Mouse (Mus musculus): ENCODE measurements around the gene Gm27021. TPM values are rescaled to one million over a fixed set of nuclear protein-coding genes. Genes with fewer than 3 reads are reported as not detected.

Gm27021 gene
- polyA plus RNA-seq, 1 experiment from 2014 or later, result 3.4 TPM

DNA sequence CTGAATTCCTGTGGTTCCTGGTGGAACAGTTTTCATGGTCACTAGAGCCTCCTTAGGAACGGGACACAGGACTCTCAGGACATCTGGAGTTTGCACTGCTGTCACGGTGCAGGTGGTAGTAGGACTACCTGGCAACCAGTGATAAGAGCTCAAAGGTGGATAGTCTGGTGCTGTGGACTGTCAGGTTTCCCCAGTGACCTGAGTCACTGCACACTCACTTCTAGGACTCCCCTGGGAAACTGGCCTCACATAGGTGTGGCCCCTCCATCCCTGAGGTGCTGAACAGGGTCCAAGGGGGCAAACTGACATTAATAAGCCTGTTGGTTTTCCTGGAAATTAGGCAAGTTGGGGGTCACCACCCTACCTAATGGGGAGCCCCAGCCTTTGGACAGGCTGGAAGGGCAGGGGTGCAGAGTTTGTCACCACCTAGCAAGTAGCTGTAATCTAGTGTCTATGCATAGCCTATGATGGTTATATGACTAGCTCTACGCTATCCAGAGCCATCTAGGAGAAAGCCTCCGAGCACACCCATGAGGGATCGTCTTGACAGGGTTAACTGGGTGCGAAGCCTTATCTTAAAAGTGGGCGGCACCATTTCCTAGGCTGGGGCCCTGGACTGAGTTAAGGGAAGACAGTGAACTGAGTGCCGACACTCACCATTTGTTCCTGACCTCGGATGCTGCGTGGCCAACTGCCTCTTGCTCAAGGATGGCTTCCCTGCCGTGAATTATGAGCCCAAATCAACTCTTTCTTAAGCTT is 11.9 kb upstream of the Gm27021 start:
- ATAC-seq (ENCODE audit: low FRiP score) (no peak), DNase-seq (ENCODE audit: low spot score, missing footprints) (no peak)
- Histone ChIP-seq H3K36me3 (ENCODE audit: control insufficient read depth, insufficient read depth, low read length) (no peaks in the 10 kb centered on the region), H3K27ac (ENCODE audit: low read depth, low read length) (no peak overlapping the region), H3K9me3 (ENCODE audit: control insufficient read depth, low read length) (no peaks in the 10 kb centered on the region), H3K4me1 (ENCODE audit: control insufficient read depth, insufficient read depth, low read length) (no peaks in the 10 kb centered on the region), H3K27me3 (ENCODE audit: control insufficient read depth, insufficient read depth, low read length) (no peaks in the 10 kb centered on the region), H3K4me3 (ENCODE audit: low read depth, low read length) (no peak overlapping the region), H3K4me2 (no peak overlapping the region), H3K9ac (ENCODE audit: low read length) (no peak overlapping the region)
- 74% methylated on average over 11 of the region's 11 CpGs for WGBS

DNA sequence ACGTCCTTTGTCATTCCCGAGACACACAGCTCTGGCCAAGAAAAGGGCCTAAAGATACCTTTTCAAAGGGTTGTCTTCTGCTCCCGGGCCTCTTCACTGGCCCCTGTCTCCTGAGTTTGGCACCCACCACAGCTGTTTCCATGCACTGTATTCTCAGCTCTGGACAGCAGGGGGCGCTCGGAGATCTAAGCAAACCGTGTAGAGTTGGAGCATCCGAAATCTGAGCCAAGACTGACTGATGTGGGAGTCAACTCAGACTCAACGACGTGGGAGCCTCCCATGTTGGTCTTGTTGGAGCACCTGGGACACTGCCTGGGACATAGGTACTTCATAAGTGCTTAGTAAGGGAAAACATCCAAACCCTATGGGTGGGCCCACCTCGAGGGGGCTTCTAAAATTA is 10.6 kb upstream of the Gm27021 start:
- H3K9me3 ChIP-seq (ENCODE audit: control insufficient read depth, low read length), result no peaks in the 10 kb centered on the region
- no peak overlapping the region for H3K9ac ChIP-seq (ENCODE audit: low read length)
- H3K27ac ChIP-seq (ENCODE audit: low read depth, low read length), result no peak overlapping the region
- ATAC-seq (ENCODE audit: low FRiP score), result peak; percentile 52; the same call in 1 of the 2 replicates
- H3K4me2 ChIP-seq, result no peak overlapping the region
- H3K4me1 ChIP-seq (ENCODE audit: control insufficient read depth, insufficient read depth, low read length), result no peaks in the 10 kb centered on the region
- H3K27me3 ChIP-seq (ENCODE audit: control insufficient read depth, insufficient read depth, low read length), result no peaks in the 10 kb centered on the region
- no peak overlapping the region for H3K4me3 ChIP-seq (ENCODE audit: low read depth, low read length)
- peak; percentile 99 for DNase-seq (ENCODE audit: low spot score, missing footprints)
- H3K36me3 ChIP-seq (ENCODE audit: control insufficient read depth, insufficient read depth, low read length), result peaks cover under 1% of the 10 kb centered on the region
- 13% methylated on average over 10 of the region's 10 CpGs for WGBS

GRCm38 (mm10) chr8:120675718-120676117 is 7.8 kb upstream of the Gm27021 start:
- WGBS, result 72% methylated on average over 8 of the region's 8 CpGs
- Histone ChIP-seq H3K9ac (ENCODE audit: low read length) (no peak overlapping the region), H3K27ac (ENCODE audit: low read depth, low read length) (no peak overlapping the region), H3K4me1 (ENCODE audit: control insufficient read depth, insufficient read depth, low read length) (no peaks in the 10 kb centered on the region), H3K36me3 (ENCODE audit: control insufficient read depth, insufficient read depth, low read length) (peaks cover 10% of the 10 kb centered on the region), H3K9me3 (ENCODE audit: control insufficient read depth, low read length) (no peaks in the 10 kb centered on the region), H3K4me3 (ENCODE audit: low read depth, low read length) (no peak overlapping the region), H3K27me3 (ENCODE audit: control insufficient read depth, insufficient read depth, low read length) (no peaks in the 10 kb centered on the region), H3K4me2 (no peak overlapping the region)
- DNase-seq (ENCODE audit: low spot score, missing footprints) (no peak), ATAC-seq (ENCODE audit: low FRiP score) (no peak)

DNA sequence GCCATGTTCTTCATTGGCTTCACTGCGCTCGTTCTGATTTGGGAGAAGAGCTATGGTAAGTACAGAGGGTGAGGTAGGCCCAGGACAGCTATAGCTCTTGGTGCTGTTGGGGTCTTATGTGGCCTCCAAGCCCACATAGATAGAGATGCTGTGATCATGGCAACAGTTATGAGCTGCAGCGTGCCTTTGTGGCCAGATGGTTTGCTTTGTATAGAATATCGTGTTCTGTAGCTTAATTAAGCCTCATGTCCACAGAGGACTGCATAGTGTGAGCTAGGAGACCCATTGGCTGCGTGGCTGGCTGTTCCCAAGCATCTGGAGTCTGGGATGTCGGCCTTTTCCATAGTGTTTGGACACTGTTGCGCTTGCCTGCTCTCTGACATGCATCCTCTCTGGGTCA is 5.4 kb upstream of the Gm27021 start:
- H3K4me2 ChIP-seq, result no peak overlapping the region
- no peaks in the 10 kb centered on the region for H3K27me3 ChIP-seq (ENCODE audit: control insufficient read depth, insufficient read depth, low read length)
- DNase-seq (ENCODE audit: low spot score, missing footprints) (no peak), ATAC-seq (ENCODE audit: low FRiP score) (no peak)
- no peaks in the 10 kb centered on the region for H3K9me3 ChIP-seq (ENCODE audit: control insufficient read depth, low read length)
- WGBS, result 97% methylated on average over 7 of the region's 7 CpGs
- peaks cover 10% of the 10 kb centered on the region for H3K36me3 ChIP-seq (ENCODE audit: control insufficient read depth, insufficient read depth, low read length)
- H3K27ac ChIP-seq (ENCODE audit: low read depth, low read length), result no peak overlapping the region
- H3K9ac ChIP-seq (ENCODE audit: low read length), result no peak overlapping the region
- H3K4me1 ChIP-seq (ENCODE audit: control insufficient read depth, insufficient read depth, low read length), result peaks cover 6% of the 10 kb centered on the region
- H3K4me3 ChIP-seq (ENCODE audit: low read depth, low read length), result no peak overlapping the region

DNA sequence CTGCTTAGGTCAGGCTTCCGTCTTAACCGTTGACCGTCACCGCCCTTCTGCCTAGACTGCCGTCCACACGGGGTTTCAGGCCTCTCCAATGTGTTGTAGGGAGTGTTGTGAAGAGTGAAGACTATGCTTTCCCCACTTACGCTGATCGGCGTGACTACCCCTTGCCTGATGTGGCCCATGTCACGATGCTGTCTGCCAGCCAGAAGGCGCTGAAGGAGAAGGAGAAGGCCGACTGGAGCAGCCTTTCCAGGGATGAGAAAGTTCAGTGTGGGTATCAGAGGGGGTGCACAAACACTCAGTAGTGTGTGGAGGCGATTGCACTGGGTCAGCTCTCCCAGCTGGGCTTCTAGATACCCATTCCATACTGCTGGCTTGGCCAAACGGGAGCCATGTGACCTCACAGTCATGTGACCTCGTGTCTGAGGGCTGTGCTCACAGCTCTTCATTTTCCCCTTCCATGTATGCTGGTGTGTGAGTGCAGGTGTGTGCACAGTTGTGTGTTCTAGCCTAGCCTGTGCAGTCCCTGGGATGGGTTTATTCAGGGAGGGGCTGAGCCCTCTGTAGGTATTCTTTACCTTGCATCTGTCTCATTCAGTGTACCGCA is 4.8 kb upstream of the Gm27021 start:
- H3K27me3 ChIP-seq (ENCODE audit: control insufficient read depth, insufficient read depth, low read length), result no peaks in the 10 kb centered on the region
- 89% methylated on average over 16 of the region's 16 CpGs for WGBS
- H3K9me3 ChIP-seq (ENCODE audit: control insufficient read depth, low read length), result no peaks in the 10 kb centered on the region
- DNase-seq (ENCODE audit: low spot score, missing footprints) (no peak), ATAC-seq (ENCODE audit: low FRiP score) (no peak)
- peaks cover 10% of the 10 kb centered on the region for H3K36me3 ChIP-seq (ENCODE audit: control insufficient read depth, insufficient read depth, low read length)
- no peak overlapping the region for H3K4me3 ChIP-seq (ENCODE audit: low read depth, low read length)
- no peak overlapping the region for H3K4me2 ChIP-seq
- H3K9ac ChIP-seq (ENCODE audit: low read length), result no peak overlapping the region
- H3K4me1 ChIP-seq (ENCODE audit: control insufficient read depth, insufficient read depth, low read length), result peaks cover 6% of the 10 kb centered on the region
- H3K27ac ChIP-seq (ENCODE audit: low read depth, low read length), result no peak overlapping the region

DNA sequence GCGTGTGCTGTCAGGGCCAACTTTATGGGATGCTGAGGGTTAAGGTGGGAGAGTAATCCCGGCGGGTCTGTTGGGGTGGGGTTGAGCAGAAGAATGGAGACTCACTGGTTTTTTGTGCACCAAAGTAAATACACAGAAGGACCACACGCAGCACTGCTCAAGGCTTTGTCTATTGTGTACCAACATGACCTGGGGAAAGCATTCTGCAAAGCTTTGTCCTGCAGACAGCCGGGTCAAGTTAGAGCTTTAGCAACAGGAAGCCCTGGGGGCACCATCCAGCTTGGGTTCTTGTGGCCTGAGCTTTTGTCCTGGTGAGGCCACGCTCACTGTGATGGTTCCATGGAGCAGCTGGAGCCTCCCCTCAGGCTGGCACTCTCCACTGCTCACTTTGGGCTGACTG is 3.9 kb upstream of the Gm27021 start:
- Histone ChIP-seq H3K4me3 (ENCODE audit: low read depth, low read length) (no peak overlapping the region), H3K4me2 (no peak overlapping the region), H3K27me3 (ENCODE audit: control insufficient read depth, insufficient read depth, low read length) (no peaks in the 10 kb centered on the region), H3K9ac (ENCODE audit: low read length) (no peak overlapping the region), H3K9me3 (ENCODE audit: control insufficient read depth, low read length) (no peaks in the 10 kb centered on the region), H3K36me3 (ENCODE audit: control insufficient read depth, insufficient read depth, low read length) (peaks cover 10% of the 10 kb centered on the region), H3K4me1 (ENCODE audit: control insufficient read depth, insufficient read depth, low read length) (peaks cover 9% of the 10 kb centered on the region), H3K27ac (ENCODE audit: low read depth, low read length) (no peak overlapping the region)
- WGBS, result 62% methylated on average over 6 of the region's 6 CpGs
- ATAC-seq (ENCODE audit: low FRiP score) (no peak), DNase-seq (ENCODE audit: low spot score, missing footprints) (no peak)

- ATAC-seq (ENCODE audit: low FRiP score), result peak; percentile 18; the same call in 1 of the 2 replicates
- H3K9ac ChIP-seq (ENCODE audit: low read length), result peak within 1 kb of the TSS; percentile 77
- peak within 1 kb of the TSS; percentile 89 for H3K4me2 ChIP-seq
- DNase-seq (ENCODE audit: low spot score, missing footprints), result no peak
- WGBS, result under 1% methylated on average over 46 of the region's 51 CpGs
- peaks cover 9% of the 10 kb centered on the region for H3K36me3 ChIP-seq (ENCODE audit: control insufficient read depth, insufficient read depth, low read length)
- H3K4me1 ChIP-seq (ENCODE audit: control insufficient read depth, insufficient read depth, low read length), result peaks cover 18% of the 10 kb centered on the region
- H3K27me3 ChIP-seq (ENCODE audit: control insufficient read depth, insufficient read depth, low read length), result no peaks in the 10 kb centered on the region
- H3K9me3 ChIP-seq (ENCODE audit: control insufficient read depth, low read length), result no peaks in the 10 kb centered on the region
- H3K27ac ChIP-seq (ENCODE audit: low read depth, low read length), result peak within 1 kb of the TSS; percentile 27; the same call in 1 of the 2 replicates
- peak within 1 kb of the TSS; percentile 92 for H3K4me3 ChIP-seq (ENCODE audit: low read depth, low read length)
Measured at GRCm38 (mm10) chr8:120668374-120668905, 561 bp upstream of the Gm27021 start, which contains the start of gene Emc8. Gene Emc8, minus strand, starts transcription at chr8:120668573.

GRCm38 (mm10) chr8:120666807-120667470 is 940 bp downstream of the Gm27021 start:
- ATAC-seq (ENCODE audit: low FRiP score) (no peak), DNase-seq (ENCODE audit: low spot score, missing footprints) (peak; percentile 88)
- H3K9me3 ChIP-seq (ENCODE audit: control insufficient read depth, low read length), result no peaks in the 10 kb centered on the region
- 2% methylated on average over 17 of the region's 17 CpGs for WGBS
- peaks cover 18% of the 10 kb centered on the region for H3K4me1 ChIP-seq (ENCODE audit: control insufficient read depth, insufficient read depth, low read length)
- peak overlapping the region; percentile 92 for H3K4me3 ChIP-seq (ENCODE audit: low read depth, low read length)
- peak overlapping the region; percentile 77 for H3K9ac ChIP-seq (ENCODE audit: low read length)
- H3K4me2 ChIP-seq, result peak overlapping the region; percentile 89
- H3K27me3 ChIP-seq (ENCODE audit: control insufficient read depth, insufficient read depth, low read length), result no peaks in the 10 kb centered on the region
- H3K27ac ChIP-seq (ENCODE audit: low read depth, low read length), result no peak overlapping the region
- no peaks in the 10 kb centered on the region for H3K36me3 ChIP-seq (ENCODE audit: control insufficient read depth, insufficient read depth, low read length)
